Mouse (Mus musculus) inflammation-experienced regulatory T-cells, adult 6 months (primary cell): ENCODE data around the gene Olfr311. TPM values are rescaled to one million over a fixed set of nuclear protein-coding genes. Genes with fewer than 3 reads are reported as not detected.
"Not testable (repeated sequence)": the region's sequence is repeated elsewhere in the genome, so short reads cannot be mapped to it uniquely, and the experiment has no call there.

Experiments
- ATAC-seq: one replicate; pipeline ENCODE4 v1.8.0; 2017
- polyA plus RNA-seq, 3 experiments: library from polyadenylated mRNA; unstranded; fragments of 100-300 nt; shearing (Covaris generic); gene quantifications; one replicate each; pipeline ENCODE4 v1.2.1; 2017

Olfr311 gene
- not detected for polyA plus RNA-seq

- not testable (repeated sequence) for ATAC-seq
Observed at GRCm38 (mm10) chr11:58838951-58839350, at the start of gene Olfr311. TSS of gene Olfr311 (plus strand) at chr11:58839251.

- no peak for ATAC-seq
Observed at GRCm38 (mm10) chr11:58789532-58789931, 49.5 kb upstream of the Olfr311 start.

DNA sequence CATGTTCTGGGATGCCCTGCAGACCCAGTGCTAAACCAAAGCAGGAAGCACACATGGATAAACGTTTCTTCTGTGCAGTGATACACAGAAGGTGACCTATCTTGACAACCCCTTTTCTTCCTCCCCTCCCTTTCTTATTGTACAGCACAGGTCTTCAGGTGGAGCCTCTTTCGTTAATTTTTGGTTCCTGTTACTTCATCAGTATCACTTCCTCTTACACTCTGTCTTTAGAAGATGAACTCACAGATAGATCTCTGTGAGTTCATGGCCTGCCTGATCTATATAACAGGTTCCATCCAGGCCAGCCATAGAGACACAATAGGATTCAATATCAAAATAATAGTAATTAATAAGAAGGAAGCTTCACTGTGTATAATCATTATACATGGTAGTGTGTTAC is 49.0 kb upstream of the Olfr311 start:
- no peak for ATAC-seq

- no peak for ATAC-seq
Observed at GRCm38 (mm10) chr11:58790646-58791045, 48.4 kb upstream of the Olfr311 start.

- no peak for ATAC-seq
Observed at GRCm38 (mm10) chr11:58795856-58796255, 43.2 kb upstream of the Olfr311 start.

DNA sequence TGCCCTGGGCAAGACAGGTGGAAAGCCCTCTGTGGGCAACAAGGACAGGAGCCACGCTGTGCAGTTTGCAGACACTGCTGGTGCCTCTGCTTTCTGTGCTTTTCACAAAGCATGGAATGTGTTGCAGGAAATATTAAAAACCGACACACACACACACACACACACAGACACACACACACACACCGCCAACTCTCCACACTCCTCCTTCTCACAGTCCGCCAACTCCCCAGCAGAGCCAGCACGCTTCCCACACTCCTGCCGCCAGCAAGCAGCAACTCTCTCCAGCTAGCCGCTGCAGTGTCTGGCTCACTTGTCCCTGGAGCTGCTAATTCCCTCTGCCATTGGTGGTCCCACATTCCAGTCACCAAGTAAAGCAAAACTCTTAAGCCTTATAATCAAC is 42.2 kb upstream of the Olfr311 start:
- no peak for ATAC-seq

GRCm38 (mm10) chr11:58799747-58800146 is 39.3 kb upstream of the Olfr311 start:
- ATAC-seq: no peak

GRCm38 (mm10) chr11:58801558-58802228 is 37.4 kb upstream of the Olfr311 start, which contains the start of gene Fam183b:
TSS of gene Fam183b (minus strand) at chr11:58801960.
- ATAC-seq: no peak

DNA sequence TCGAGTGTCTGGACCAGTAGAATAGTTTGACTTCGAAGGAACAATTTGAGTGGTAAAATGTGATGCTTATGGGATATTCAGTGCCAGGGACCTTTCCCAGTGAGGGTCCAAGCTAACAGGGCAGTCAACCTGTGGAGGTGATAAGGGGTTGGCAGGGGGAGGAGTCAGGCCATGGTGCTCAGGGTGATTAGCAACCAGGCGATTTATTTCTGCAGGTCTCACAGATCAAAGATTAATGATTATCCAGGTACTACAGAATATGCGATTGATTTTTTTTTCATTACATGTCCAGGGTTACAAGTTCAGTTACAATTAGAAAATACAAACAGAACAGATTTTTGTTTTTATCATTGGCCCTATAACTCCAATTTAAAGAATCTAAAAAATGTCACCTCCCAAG is 35.2 kb upstream of the Olfr311 start:
- ATAC-seq: no peak

DNA sequence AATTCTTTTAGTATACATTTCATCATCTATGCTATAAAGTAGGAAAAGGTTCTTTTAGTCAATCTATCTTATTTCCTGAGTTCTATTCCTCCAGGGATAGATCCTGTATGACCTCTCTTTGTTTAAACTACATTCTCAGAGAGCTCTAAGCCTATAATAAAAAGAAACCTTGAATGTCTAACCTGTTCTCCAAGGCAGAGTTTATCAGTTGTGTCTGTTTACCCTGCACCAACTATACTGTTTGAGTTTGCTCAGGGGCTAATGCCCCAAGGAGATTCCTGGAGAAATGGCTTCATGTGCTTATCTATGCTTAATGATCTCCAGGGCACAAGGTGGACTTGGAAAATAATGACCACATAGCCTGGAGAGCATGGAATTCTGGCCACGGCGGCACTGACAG is 34.7 kb upstream of the Olfr311 start:
- no peak for ATAC-seq

DNA sequence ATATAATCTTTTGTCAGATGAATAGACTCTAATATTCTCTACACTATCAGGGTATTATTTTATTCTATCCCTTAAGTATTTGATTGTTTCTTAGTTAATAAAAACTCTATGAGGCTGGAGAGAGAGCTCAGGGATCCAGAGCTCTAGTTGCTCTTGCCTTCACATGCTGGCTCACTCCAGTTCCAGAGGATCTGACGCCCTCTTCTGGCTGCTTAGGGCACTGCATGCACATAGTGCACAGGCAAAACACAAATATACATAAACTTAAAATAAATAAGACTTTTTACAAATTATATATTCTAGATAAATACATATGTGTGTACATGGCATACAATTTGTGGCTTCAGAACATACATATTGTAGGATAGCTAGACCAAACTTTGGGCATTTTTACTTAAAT is 27.1 kb upstream of the Olfr311 start:
- no peak for ATAC-seq

DNA sequence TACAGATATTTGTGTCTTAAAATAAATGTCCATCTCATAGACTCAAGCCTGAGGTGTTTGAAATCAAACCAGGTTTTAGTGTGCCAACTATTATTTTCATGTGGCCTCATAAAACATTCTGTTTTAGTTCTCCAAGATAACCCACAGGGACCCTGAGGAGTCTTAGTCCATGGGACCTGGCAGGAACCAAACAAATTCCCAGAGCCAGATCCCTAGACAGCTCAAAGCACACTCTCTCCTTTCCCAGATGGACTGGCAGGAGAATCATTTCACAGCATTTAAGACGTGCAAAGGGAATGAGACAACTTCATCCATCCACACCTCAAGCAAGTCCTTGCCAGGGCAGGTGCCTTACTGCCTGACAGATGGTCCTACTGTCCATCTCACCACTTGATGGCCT is 24.4 kb upstream of the Olfr311 start, which contains the start of gene Olfr313:
Olfr313 (plus strand) TSS at position 301 of the 400 bp plus-strand sequence.
- ATAC-seq: not testable (repeated sequence)

- ATAC-seq: no peak
Observed at GRCm38 (mm10) chr11:58815676-58816075, 23.4 kb upstream of the Olfr311 start.

- not testable (repeated sequence) for ATAC-seq
Observed at GRCm38 (mm10) chr11:58828937-58829336, 10.1 kb upstream of the Olfr311 start, which contains the start of gene Olfr312. TSS of gene Olfr312 (plus strand) at chr11:58829237.

DNA sequence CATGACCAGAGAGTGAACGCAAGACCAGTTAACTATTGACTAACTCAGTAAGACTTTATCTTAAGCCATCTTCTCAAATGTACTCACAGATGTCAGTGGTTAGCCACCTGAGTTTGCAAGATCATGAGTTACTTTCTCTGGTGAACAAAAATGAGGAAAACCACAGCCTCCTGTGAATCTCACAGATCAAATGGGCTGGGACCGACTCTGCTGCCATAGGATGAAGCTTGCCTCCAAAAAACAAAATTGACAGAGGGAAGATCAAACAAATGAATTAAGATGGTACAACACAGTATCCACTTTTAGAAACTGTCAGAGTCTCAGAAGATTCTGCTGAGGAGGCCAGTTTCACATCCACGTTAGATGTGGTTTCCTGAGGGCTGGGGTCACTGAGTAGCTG is 9.3 kb upstream of the Olfr311 start:
- ATAC-seq: no peak

DNA sequence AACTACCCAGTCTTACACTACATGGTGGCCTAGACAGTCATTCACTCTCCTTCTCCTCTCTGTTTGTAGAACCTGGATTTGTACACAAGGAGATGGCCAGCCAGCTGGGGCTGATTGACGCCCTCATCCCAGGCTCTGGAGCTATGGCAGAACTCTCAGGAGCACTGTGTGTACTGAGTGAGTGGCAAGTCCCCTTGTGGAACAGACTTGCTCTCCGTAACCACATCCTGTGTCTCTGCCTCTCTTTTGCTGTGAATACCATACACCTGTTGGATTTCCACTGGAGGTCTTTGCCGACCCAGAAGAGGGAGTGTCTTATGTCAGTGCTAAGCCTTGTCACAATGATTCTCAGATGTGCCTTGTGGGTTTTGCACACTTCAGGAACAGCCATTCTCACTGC is 6.5 kb upstream of the Olfr311 start:
- ATAC-seq: not testable (repeated sequence)

GRCm38 (mm10) chr11:58846919-58847461 is 7.9 kb downstream of the Olfr311 start, which contains the start of gene Gm12258:
TSS of gene Gm12258 (plus strand) at chr11:58847158.
- peak; percentile 100 for ATAC-seq

DNA sequence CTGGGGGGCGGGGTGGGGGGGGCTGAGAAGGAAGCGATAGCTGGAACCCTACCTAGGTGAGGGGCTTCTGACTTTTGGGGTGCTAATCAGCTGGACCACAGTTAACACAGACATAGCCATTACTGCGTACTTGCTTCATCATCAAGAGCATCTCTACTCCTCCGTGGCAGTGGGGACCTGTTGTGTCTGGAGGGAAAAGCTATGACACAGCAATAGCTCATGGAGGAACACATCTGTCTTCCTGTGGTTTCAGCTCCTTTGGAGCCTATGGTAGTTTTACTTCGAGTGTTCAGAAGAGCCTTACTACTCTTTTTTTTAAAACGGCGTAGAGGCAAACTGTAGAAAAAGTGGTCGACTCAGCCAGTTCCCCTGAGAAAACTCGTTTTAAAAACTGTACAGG is 8.6 kb downstream of the Olfr311 start:
- no peak for ATAC-seq

GRCm38 (mm10) chr11:58849731-58850130 is 10.7 kb downstream of the Olfr311 start:
- ATAC-seq: no peak

DNA sequence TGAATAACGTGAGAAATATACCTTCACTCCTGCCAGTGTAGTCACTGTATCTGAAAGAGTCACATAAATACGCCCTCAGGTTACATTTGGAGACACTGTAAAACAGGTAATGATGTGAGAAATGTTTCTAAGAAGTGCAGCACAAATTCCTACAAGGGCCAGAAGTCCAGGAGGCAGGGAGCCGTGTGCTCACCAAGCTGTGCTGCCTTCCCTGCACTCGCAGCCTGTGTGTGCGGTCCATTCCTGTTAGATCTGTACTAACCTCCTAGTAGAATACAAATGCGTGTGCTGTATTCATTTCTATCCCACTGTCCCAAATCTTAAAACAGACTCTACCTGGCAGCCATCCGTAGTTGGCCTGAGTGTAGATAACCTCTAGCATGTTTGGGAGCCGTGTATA is 21.7 kb downstream of the Olfr311 start:
- ATAC-seq: no peak

DNA sequence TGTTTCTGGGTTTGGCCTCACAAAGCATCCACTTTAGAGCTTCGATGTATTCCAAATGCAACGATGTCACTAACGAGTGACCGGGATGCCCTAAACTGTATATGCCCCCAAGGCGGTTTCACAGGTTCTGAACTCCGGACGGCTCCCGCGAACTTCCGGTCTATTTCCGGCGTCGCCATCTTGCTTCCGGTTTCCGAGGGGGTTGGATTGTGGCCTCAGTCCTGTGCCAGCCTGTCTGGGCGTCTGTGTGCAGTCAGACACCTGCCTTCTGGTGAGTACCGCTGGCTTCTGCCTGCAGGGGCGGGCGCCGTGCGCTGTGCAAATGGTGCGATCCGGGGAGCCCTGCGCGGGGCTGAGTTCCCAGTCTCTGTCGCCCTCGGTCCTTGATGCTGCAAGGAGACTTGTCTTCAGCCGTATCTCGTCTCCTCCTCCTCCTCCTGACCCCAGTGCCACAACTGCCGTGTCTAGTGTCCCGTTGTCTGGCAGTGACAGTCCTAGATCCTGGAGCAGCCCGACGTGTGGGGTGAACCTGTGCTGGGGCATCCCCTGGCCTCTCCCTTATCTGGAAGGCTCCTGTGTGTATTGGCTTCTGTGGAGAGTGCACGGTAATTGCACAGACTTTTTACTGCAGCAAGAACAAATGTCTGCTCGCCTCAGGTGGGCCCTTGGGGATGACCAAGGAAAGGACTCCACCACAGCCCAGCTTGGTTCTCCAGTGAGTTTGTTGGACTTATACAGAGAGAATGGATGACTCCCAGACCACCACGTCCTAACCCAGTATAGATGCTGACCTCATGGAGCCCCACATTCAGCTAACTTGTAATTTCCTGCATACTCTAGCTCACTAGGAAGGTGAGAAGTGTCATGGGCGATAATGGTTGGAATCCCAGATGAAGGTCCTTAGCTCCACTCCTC is 28.2 kb downstream of the Olfr311 start, which contains the start of gene 2810021J22Rik:
2810021J22Rik (plus strand) TSS at position 178 of the 915 bp plus-strand sequence.
- peak; percentile 95 for ATAC-seq

GRCm38 (mm10) chr11:58867954-58868330 is 28.9 kb downstream of the Olfr311 start:
- no peak for ATAC-seq

GRCm38 (mm10) chr11:58870961-58871360 is 31.9 kb downstream of the Olfr311 start:
- no peak for ATAC-seq
